Mouse (Mus musculus) liver, embryonic 12.5 days (tissue): Measurements from ENCODE around the gene Nup210. TPM values are rescaled to one million over a fixed set of nuclear protein-coding genes. Genes with fewer than 3 reads are reported as not detected.
"Not testable (repeated sequence)": the region's sequence is repeated elsewhere in the genome, so short reads cannot be mapped to it uniquely, and the experiment has no call there.

Experiments used
- ATAC-seq: fragments of 200-750 bp; cut with Nextera tagmentation; 2 replicates; pipeline ENCODE4 v1.8.0; 2017; ENCODE audit warnings: moderate number of reproducible peaks, mild to moderate bottlenecking, moderate library complexity
- H3K27ac ChIP-seq: fragments of 300-500 bp; sonication (generic); 2 replicates; pipeline ENCODE4 v1.5.1; 2016; ENCODE audit warnings: mild to moderate bottlenecking
- H3K27me3 ChIP-seq: fragments of 300-500 bp; sonication (generic); replicated peaks from 2 replicates; pipeline ENCODE4 v1.6.1; 2016; ENCODE audit warnings: mild to moderate bottlenecking, moderate library complexity
- H3K36me3 ChIP-seq: fragments of 300-500 bp; sonication (generic); 2 replicates; pipeline ENCODE4 v1.6.1; 2016; ENCODE audit warnings: mild to moderate bottlenecking, moderate library complexity
- H3K4me1 ChIP-seq: fragments of 300-500 bp; sonication (generic); 2 replicates; pipeline ENCODE4 v1.6.1; 2016
- H3K4me2 ChIP-seq: fragments of 300-500 bp; sonication (generic); 2 replicates; pipeline ENCODE4 v1.6.1; 2016; ENCODE audit warnings: mild to moderate bottlenecking, moderate library complexity
- H3K4me3 ChIP-seq: fragments of 300-500 bp; sonication (generic); 2 replicates; pipeline ENCODE4 v1.5.1; 2016; ENCODE audit warnings: mild to moderate bottlenecking, moderate library complexity
- H3K9ac ChIP-seq: fragments of 300-500 bp; sonication (generic); 2 replicates; pipeline ENCODE4 v1.6.1; 2016; ENCODE audit warnings: mild to moderate bottlenecking, moderate library complexity
- H3K9me3 ChIP-seq: fragments of 300-500 bp; sonication (generic); replicated peaks from 2 replicates; pipeline ENCODE4 v1.6.1; 2016; ENCODE audit warnings: mild to moderate bottlenecking, moderate library complexity
- WGBS: fragments of 180-500 bp; shearing (Covaris S2); methylation state at CpG from one replicate; pipeline ENCODE4 v1.1.7; 2016; ENCODE audit not compliant: insufficient replicate concordance; 5-methylcytosine and 5-hydroxymethylcytosine counted together
- polyA plus RNA-seq: library from polyadenylated mRNA; unstranded; fragments of >200 nt; fragmentation: Nextera tagmentation; extraction: Ambion mirVana; gene quantifications from 2 replicates; pipeline ENCODE4 v1.2.1, GENCODE M21; 2016

Gene Nup210
- polyA plus RNA-seq, 1 experiment from 2014 or later: 54.0 TPM

DNA sequence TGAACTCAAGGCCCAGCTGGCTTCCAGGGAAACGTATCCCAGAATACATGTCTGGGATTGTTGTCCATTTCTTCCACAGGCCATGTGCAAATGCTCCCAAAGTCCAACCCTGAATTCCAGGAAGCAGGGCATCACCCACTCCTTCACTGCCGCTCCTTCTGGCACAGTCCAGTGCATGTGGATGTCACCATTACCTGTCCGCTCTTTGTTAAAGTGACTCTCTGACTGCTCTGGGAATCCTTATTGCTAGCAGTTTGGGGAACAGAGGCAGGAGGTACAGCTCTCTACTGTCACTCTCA lies 4.7 kb downstream of the Nup210 start:
- Histone ChIP-seq H3K9ac (no peak overlapping the region; the same call in 1 of the 2 replicates), H3K4me1 (peaks cover 90% of the 10 kb centered on the region), H3K36me3 (peaks cover 47% of the 10 kb centered on the region), H3K4me3 (no peak overlapping the region), H3K27ac (peak overlapping the region; percentile 7; the same call in 1 of the 2 replicates), H3K9me3 (no peaks in the 10 kb centered on the region), H3K4me2 (peak overlapping the region; percentile 32), H3K27me3 (no peaks in the 10 kb centered on the region)
- no peak for ATAC-seq
- 91% methylated on average over 3 of the region's 3 CpGs for WGBS

DNA sequence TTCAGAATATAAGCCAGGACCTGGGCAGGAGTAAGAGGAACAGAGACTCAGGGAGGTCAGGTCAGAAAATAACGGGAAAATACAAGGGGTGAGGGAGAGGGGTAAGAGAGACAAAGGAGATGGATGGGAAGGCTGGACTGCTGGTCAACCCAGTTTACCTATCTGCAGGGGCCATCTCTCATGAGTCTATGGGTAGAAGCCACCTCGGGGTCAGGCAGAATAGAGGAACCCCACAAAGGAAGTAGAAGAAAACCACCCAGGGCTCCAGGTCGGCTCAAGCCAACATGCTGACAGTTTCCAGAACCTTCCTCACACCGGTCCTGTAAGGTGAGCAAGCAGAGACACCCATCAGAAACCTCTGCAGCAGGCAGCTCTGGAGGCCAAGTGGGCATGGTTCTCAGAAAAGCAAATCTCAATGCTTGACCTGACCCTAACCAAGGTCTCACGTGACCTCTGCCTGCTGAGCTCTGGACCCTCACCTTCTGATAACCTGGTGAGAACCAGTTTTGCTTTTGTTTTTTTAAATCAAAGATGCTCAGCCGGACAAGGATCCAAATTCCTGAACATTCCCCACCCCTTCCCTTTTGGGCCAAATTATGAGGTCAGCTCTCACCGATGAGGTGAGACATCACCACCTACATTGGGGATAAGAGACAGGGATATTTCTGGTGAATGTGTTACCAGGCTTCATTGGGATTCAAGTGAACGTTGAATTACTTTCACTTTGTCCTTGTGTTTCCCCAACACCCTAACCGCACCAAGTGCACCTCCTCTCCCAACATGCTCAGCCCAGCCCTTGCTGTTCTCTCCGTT lies 5.3 kb downstream of the Nup210 start:
- Histone ChIP-seq H3K27me3 (no peaks in the 10 kb centered on the region), H3K9ac (peak overlapping the region; percentile 19; the same call in 1 of the 2 replicates), H3K4me1 (peaks cover 93% of the 10 kb centered on the region), H3K4me3 (no peak overlapping the region), H3K4me2 (peak overlapping the region; percentile 32), H3K36me3 (peaks cover 52% of the 10 kb centered on the region), H3K9me3 (no peaks in the 10 kb centered on the region), H3K27ac (peak overlapping the region; percentile 72)
- 58% methylated on average over 10 of the region's 10 CpGs for WGBS
- ATAC-seq: no peak

DNA sequence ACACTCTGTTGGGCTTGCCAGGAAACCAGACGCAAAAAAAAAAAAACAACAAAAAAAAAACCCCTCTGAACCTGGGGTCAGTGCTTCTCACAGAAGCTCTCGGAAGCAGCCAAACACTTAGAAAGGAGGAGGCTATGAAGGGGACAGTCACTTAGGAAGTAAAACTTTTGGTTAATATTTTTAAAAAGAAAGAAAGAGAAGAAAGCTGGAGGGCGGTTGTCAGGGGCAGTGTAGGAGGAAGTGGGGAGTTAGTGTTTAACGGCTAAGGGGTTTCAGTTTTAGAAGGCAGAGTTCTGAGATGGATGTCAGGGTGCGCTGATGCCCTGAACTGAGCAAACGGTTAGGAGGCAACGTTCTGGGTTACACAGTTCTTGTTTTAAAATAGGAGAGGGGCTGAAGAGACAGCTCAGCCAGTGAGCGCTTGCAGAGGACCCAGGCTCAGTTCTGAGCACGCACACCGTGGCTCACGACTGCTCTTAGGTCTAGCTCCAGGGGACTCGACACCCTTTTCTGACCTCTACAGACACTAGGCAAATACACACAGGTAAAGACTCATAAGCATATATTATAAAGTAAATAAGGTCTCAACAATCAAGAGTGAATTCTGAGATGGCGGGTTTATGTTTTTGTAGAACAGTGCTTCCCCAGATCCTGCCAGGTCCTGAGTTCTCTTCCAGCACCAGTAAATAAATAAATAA lies 6.2 kb downstream of the Nup210 start:
- ATAC-seq: no peak
- peaks cover 61% of the 10 kb centered on the region for H3K36me3 ChIP-seq
- WGBS: 55% methylated on average over 13 of the region's 13 CpGs
- H3K4me1 ChIP-seq: peaks cover 94% of the 10 kb centered on the region
- H3K4me2 ChIP-seq: peak overlapping the region; percentile 32
- peak overlapping the region; percentile 19; the same call in 1 of the 2 replicates for H3K9ac ChIP-seq
- H3K9me3 ChIP-seq: no peaks in the 10 kb centered on the region
- no peak overlapping the region for H3K4me3 ChIP-seq
- peak overlapping the region; percentile 72 for H3K27ac ChIP-seq
- no peaks in the 10 kb centered on the region for H3K27me3 ChIP-seq

DNA sequence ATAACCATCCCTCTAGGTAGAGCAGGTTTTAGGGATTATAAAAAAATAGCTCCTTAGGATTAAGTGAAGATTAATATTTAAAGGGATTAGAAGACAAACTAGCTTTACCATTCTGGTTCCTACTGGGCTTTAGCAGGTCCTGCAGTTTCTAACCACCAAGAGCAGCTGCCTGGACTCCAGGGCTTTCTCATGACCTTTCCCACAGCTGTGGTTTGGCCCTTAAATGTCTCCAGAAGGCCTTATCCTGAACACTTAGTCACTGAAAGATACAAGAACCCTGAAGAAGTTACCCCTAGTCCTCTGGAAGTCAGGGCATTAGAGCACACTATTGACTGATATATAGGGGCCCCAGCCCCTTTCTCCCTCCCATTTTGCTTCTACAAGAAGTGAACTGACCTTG lies 7.1 kb downstream of the Nup210 start:
- no peaks in the 10 kb centered on the region for H3K9me3 ChIP-seq
- peaks cover 94% of the 10 kb centered on the region for H3K4me1 ChIP-seq
- peak overlapping the region; percentile 53 for H3K27ac ChIP-seq
- no peak overlapping the region for H3K4me3 ChIP-seq
- no peak for ATAC-seq
- no peak overlapping the region for H3K4me2 ChIP-seq
- peaks cover 66% of the 10 kb centered on the region for H3K36me3 ChIP-seq
- H3K9ac ChIP-seq: peak overlapping the region; percentile 34; the same call in 1 of the 2 replicates
- H3K27me3 ChIP-seq: no peaks in the 10 kb centered on the region

DNA sequence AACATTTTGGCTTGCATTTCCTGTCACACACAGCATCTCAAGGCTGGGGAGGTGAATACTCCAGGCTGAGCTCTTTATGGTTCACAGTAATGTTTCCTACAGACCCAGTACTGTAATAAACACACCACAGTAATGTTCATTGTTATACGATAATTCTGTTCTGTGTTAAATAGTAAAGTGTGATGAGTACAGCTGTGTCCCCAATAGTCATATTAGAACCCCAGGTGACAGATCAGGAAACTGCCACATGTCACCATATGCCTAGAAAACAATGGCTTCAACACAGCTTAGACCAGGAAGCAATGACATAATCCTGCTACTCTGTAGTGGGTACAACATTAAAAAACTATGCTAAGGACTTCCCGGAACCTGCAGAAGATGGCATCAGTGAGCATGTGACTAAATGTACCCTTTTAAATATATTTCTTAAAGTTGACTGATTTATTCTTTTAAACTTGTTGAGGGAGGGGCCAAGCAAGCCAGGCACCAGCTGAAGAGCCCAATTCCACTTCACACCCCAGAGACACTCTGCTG lies 7.6 kb downstream of the Nup210 start:
- no peak overlapping the region for H3K4me2 ChIP-seq
- WGBS: 87% methylated on average over 2 of the region's 2 CpGs
- H3K4me3 ChIP-seq: no peak overlapping the region
- ATAC-seq: no peak
- H3K9me3 ChIP-seq: no peaks in the 10 kb centered on the region
- no peaks in the 10 kb centered on the region for H3K27me3 ChIP-seq
- peaks cover 94% of the 10 kb centered on the region for H3K4me1 ChIP-seq
- no peak overlapping the region for H3K9ac ChIP-seq
- H3K27ac ChIP-seq: peak overlapping the region; percentile 53; the same call in 1 of the 2 replicates
- H3K36me3 ChIP-seq: peaks cover 67% of the 10 kb centered on the region

DNA sequence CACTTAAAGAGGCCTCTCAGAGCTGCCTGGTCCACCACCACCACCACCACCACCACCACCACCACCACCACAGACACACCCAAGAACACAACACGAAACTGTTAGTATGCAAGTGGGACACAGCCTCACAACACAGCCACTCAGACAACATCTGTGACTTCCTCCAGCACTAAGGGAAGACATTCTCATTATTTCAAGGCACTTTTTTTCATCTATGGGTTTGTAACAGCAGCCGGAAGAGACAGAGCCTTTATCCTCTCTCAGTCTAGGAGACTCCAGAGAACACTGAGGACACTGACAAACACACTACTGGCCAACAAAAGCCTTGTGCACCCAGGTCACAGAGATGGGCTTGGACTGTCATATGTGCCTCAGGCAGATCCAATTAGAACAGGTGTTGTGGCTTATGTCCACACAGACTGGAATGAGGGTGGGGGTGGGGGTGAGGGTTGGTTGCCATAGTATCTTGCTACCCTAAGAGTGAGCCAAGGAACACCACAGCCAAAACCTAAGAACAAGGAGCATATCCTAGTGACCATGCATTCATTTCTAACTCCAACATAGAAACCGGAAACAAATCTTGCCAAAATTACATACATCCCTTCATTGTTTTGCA lies 8.2 kb downstream of the Nup210 start:
- 83% methylated on average over 3 of the region's 3 CpGs for WGBS

DNA sequence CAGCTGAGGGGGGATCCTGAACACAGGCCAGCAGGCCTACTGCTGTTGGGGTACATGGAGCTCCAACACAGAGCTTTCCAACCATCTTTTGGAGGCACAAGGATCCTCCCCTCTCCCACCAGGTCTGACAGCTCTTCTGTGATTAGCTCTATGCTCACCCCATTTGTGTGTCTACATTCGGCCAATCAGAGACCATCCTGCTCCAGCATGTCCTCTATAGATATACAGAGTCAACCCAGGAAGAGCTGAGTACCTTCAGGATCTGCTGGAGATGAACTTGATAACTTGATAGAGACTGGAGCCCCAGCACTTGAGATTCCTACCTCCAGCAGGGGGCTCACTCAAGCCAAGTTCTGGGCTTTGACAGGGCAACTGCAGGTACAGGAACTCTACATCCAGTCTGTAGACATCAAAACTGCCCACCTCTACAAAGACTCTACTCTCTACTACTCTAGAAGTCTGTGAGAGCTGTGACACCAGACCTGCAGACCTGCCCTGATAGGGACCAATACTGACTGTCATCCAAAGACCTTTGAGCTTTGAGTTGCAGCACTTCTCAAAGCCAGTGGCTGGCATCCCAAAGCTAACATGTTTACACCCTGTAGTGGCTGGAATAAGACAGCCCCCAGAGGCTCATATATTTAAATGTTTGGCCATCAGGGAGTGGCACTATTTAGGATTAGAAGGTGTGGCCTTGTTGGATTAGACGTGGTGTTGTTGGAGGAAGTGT lies 11.1 kb downstream of the Nup210 start:
- Histone ChIP-seq H3K4me2 (no peak overlapping the region), H3K27ac (peak overlapping the region; percentile 74), H3K9me3 (no peaks in the 10 kb centered on the region), H3K4me1 (peaks cover 78% of the 10 kb centered on the region), H3K9ac (no peak overlapping the region), H3K36me3 (peaks cover 71% of the 10 kb centered on the region), H3K4me3 (no peak overlapping the region), H3K27me3 (no peaks in the 10 kb centered on the region)
- WGBS: 67% methylated on average over 2 of the region's 2 CpGs
- ATAC-seq: peak; percentile 61

More for the DNA sequence above, 8.2 kb downstream of the Nup210 start:
- H3K27me3 ChIP-seq: no peaks in the 10 kb centered on the region
- H3K4me1 ChIP-seq: peaks cover 94% of the 10 kb centered on the region
- ATAC-seq: no peak
- no peaks in the 10 kb centered on the region for H3K9me3 ChIP-seq
- no peak overlapping the region for H3K27ac ChIP-seq
- H3K4me2 ChIP-seq: no peak overlapping the region
- no peak overlapping the region for H3K9ac ChIP-seq
- H3K4me3 ChIP-seq: no peak overlapping the region
- peaks cover 71% of the 10 kb centered on the region for H3K36me3 ChIP-seq

DNA sequence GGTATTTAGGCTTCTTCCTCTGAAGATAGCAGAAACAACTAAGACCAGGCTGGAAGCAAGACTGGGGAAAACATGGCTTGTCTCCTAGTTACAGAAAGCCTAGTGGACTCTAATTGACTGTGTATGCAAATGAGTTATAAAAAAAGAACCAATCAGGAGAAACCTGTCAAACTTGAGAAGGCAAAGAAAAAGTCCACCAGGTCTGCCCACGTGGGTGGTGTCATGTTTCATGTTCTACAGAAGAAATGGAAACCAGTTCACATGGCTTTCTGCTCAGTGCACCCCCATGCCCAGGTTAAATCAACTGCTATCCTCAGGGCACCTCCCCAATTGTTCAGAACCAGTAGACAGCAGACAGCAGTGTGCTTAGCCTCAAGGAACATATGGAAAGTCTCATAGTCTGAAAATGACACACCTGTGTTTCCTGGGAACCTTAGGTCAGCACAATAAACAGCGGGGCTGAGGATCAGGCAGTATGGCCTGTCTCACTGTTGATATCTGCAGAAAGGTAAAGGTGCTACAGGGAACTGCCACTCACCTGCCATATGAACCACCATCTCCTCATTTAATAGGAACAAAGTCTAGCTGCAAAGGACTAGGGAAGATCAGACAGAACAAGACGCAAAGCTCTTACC lies 11.7 kb downstream of the Nup210 start:
- 69% methylated on average over 3 of the region's 3 CpGs for whole genome bisulfite sequencing
- Histone ChIP-seq H3K4me1 (peaks cover 71% of the 10 kb centered on the region), H3K27me3 (no peaks in the 10 kb centered on the region), H3K9ac (peak overlapping the region; percentile 44; the same call in 1 of the 2 replicates), H3K4me3 (no peak overlapping the region), H3K9me3 (no peaks in the 10 kb centered on the region), H3K27ac (peak overlapping the region; percentile 74), H3K36me3 (peaks cover 77% of the 10 kb centered on the region), H3K4me2 (peak overlapping the region; percentile 28; the same call in 1 of the 2 replicates)
- ATAC-seq: peak; percentile 22

DNA sequence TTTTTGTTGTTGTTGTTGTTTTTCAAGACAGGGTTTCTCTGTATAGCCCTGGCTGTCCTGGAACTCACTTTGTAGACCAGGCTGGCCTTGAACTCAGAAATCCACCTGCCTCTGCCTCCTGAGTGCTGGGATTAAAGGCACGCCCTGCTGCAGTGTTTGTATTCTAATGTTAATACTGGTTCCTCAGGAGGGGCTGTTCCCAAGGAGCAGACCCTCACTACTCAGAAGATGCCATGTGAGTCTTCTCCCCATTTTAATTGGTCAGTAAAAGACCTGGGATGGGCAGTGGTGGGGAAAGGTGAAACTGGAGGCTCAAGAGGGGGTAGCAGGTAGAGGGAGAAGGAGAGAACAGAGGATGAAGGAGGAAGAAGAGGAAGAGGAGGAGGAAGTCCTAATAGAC lies 13.2 kb downstream of the Nup210 start:
- not testable (repeated sequence) for H3K27ac ChIP-seq, H3K4me3 ChIP-seq, ATAC-seq, H3K9me3 ChIP-seq, H3K4me2 ChIP-seq, H3K9ac ChIP-seq, H3K27me3 ChIP-seq
- Histone ChIP-seq H3K4me1 (peaks cover 56% of the 10 kb centered on the region), H3K36me3 (peaks cover 84% of the 10 kb centered on the region)
- WGBS: 100% methylated on average over 1 of the region's 1 CpGs

DNA sequence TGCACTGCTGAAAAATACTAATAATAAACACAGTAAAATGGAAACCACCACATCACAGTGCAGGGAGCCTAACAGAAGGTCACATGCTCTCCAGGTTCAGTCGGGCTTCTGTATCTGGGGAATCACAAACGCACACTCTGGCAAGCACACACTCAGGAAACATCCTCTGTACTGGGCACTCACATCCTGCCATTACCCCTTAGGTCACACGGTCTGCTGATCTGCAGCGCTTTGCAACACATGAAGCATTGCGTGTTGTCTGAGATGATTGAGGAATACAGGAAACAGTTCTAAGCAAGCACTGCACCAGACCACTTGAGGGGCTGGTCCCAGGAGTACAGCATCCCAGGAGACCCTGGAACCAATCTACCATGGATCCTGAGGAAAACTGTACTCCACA lies 16.0 kb downstream of the Nup210 start:
- peaks cover 89% of the 10 kb centered on the region for H3K36me3 ChIP-seq
- H3K4me2 ChIP-seq: no peak overlapping the region
- no peak overlapping the region for H3K9ac ChIP-seq
- no peaks in the 10 kb centered on the region for H3K9me3 ChIP-seq
- H3K4me3 ChIP-seq: no peak overlapping the region
- no peak overlapping the region for H3K27ac ChIP-seq
- WGBS: 78% methylated on average over 5 of the region's 5 CpGs
- ATAC-seq: no peak
- H3K4me1 ChIP-seq: peaks cover 33% of the 10 kb centered on the region
- no peaks in the 10 kb centered on the region for H3K27me3 ChIP-seq

DNA sequence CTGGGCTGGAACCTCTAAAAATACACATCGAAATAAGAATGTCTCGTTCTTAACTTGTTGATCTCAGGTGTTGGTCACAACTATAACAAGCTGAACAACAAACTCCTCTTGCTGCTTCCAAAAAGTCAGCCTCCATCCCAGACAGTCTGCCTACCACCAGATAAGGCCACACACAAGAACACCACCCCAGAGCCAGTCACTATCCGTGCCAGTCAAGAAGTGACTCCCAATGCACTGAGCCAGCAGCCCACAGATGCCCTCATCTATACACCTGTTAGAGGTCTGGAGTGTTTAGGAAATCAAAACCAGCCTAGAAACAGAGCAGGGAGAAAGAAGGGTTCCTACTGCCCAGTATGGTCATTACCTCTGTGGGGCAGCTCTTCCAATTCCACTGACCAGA lies 18.8 kb downstream of the Nup210 start:
- H3K27me3 ChIP-seq: no peaks in the 10 kb centered on the region
- ATAC-seq: no peak
- no peak overlapping the region for H3K9ac ChIP-seq
- H3K9me3 ChIP-seq: no peaks in the 10 kb centered on the region
- H3K4me3 ChIP-seq: no peak overlapping the region
- H3K4me1 ChIP-seq: peaks cover 10% of the 10 kb centered on the region
- no peak overlapping the region for H3K4me2 ChIP-seq
- 87% methylated on average over 3 of the region's 3 CpGs for WGBS
- no peak overlapping the region for H3K27ac ChIP-seq
- peaks cover 96% of the 10 kb centered on the region for H3K36me3 ChIP-seq
